Mouse (Mus musculus) thymus, adult 2 months (tissue): ENCODE measurements around the gene Brms1.

Experiments
- CTCF ChIP-seq: fragments of 200-500 bp; IDR thresholded peaks from 2 replicates; pipeline ENCODE4 v1.5.1; 2012; ENCODE audit warnings: mild to moderate bottlenecking, control low read depth, low read length, moderate library complexity, borderline replicate concordance; ENCODE audit not compliant: control insufficient read depth, poor library complexity, insufficient read depth; ENCODE audit errors: extremely low read depth
- POLR2A ChIP-seq: fragments of 200-500 bp; IDR thresholded peaks from 2 replicates; pipeline ENCODE4 v1.6.1; 2012; ENCODE audit warnings: mild to moderate bottlenecking, low read length, control low read depth, moderate library complexity; ENCODE audit not compliant: control insufficient read depth, poor library complexity, insufficient read depth; ENCODE audit errors: extremely low read depth

GRCm38 (mm10) chr19:5097521-5098362 lies 56.6 kb downstream of the Brms1 start:
- TF ChIP-seq POLR2A, result no peak
- no peak for TF ChIP-seq CTCF
